Mouse (Mus musculus): ENCODE data around the gene Casz1. TPM values are rescaled to one million over a fixed set of nuclear protein-coding genes. Genes with fewer than 3 reads are reported as not detected.

Gene Casz1
- total and polyA plus RNA-seq, 3 experiments, result 0.02 to 0.27 TPM; not detected in 1

GRCm38 (mm10) chr4:148901275-148902052 lies 97.2 kb downstream of the Casz1 start:
- no peaks in the 10 kb centered on the region for H3K36me3 ChIP-seq (replicated peaks)
- TF ChIP-seq GATA1 (IDR thresholded peaks at IDR 0.05; ENCODE audit: borderline replicate concordance, low read length), result no peak
- no peak for TF ChIP-seq CTCF (IDR thresholded peaks at IDR 0.05; ENCODE audit: low read depth, low read length)
- TF ChIP-seq TAL1 (conservative IDR thresholded peaks at IDR 0.05; ENCODE audit: low read depth, low read length), result no peak
- no peak for TF ChIP-seq GATA2 (IDR thresholded peaks at IDR 0.05; ENCODE audit: borderline replicate concordance, low read depth, low read length)
- no peak for TF ChIP-seq POLR2AphosphoS5 (IDR thresholded peaks at IDR 0.05; ENCODE audit: insufficient replicate concordance, low read depth, low read length)

GRCm38 (mm10) chr4:148902919-148903727 lies 98.9 kb downstream of the Casz1 start:
- peaks cover 13% of the 10 kb centered on the region for H3K9me3 ChIP-seq (replicated peaks)
- H3K27me3 ChIP-seq (ENCODE audit: insufficient read depth, low read length), result peaks cover 21% of the 10 kb centered on the region
- H3K36me3 ChIP-seq (replicated peaks), result no peaks in the 10 kb centered on the region
- TF ChIP-seq GATA2 (IDR thresholded peaks at IDR 0.05; ENCODE audit: borderline replicate concordance, low read depth, low read length) (no peak), CTCF (IDR thresholded peaks at IDR 0.05; ENCODE audit: low read depth, low read length) (peak; percentile 41)
- ATAC-seq (ENCODE audit: extremely low read depth, insufficient number of reproducible peaks, low FRiP score, poor library complexity, severe bottlenecking) (no peak), DNase-seq (ENCODE audit: low spot score) (no peak)
- H3K4me1 ChIP-seq (ENCODE audit: insufficient read depth, low read depth, low read length), result no peaks in the 10 kb centered on the region
- H3K4me3 ChIP-seq (ENCODE audit: low read depth, low read length), result no peak overlapping the region

More at GRCm38 (mm10) chr4:148901275-148902052, 97.2 kb downstream of the Casz1 start:
- no peak for DNase-seq (ENCODE audit: low spot score)
- Histone ChIP-seq H3K27me3 (ENCODE audit: insufficient read depth, low read length) (peaks cover 21% of the 10 kb centered on the region), H3K4me1 (ENCODE audit: insufficient read depth, low read depth, low read length) (no peaks in the 10 kb centered on the region), H3K9me3 (replicated peaks) (peaks cover 13% of the 10 kb centered on the region), H3K4me3 (ENCODE audit: low read depth, low read length) (peak overlapping the region; percentile 55; the same call in 1 of the 2 replicates)
- no peak for ATAC-seq (ENCODE audit: extremely low read depth, insufficient number of reproducible peaks, low FRiP score, poor library complexity, severe bottlenecking)

GRCm38 (mm10) chr4:148905295-148905694 lies 101.1 kb downstream of the Casz1 start:
- TF ChIP-seq CTCF (IDR thresholded peaks at IDR 0.05; ENCODE audit: low read depth, low read length) (no peak), GATA2 (IDR thresholded peaks at IDR 0.05; ENCODE audit: borderline replicate concordance, low read depth, low read length) (no peak), POLR2AphosphoS5 (IDR thresholded peaks at IDR 0.05; ENCODE audit: insufficient replicate concordance, low read depth, low read length) (no peak), GATA1 (IDR thresholded peaks at IDR 0.05; ENCODE audit: borderline replicate concordance, low read length) (no peak), TAL1 (conservative IDR thresholded peaks at IDR 0.05; ENCODE audit: low read depth, low read length) (no peak)
- H3K27me3 ChIP-seq (ENCODE audit: insufficient read depth, low read length), result peaks cover 20% of the 10 kb centered on the region

GRCm38 (mm10) chr4:148906806-148907205 lies 102.6 kb downstream of the Casz1 start:
- no peak for ATAC-seq (ENCODE audit: extremely low read depth, insufficient number of reproducible peaks, low FRiP score, poor library complexity, severe bottlenecking)
- Histone ChIP-seq H3K4me1 (ENCODE audit: insufficient read depth, low read depth, low read length) (no peaks in the 10 kb centered on the region), H3K27me3 (ENCODE audit: insufficient read depth, low read length) (peaks cover 15% of the 10 kb centered on the region)

More at GRCm38 (mm10) chr4:148905295-148905694, 101.1 kb downstream of the Casz1 start:
- no peak for ATAC-seq (ENCODE audit: extremely low read depth, insufficient number of reproducible peaks, low FRiP score, poor library complexity, severe bottlenecking)
- Histone ChIP-seq H3K36me3 (replicated peaks) (no peaks in the 10 kb centered on the region), H3K4me1 (ENCODE audit: insufficient read depth, low read depth, low read length) (no peaks in the 10 kb centered on the region), H3K4me3 (ENCODE audit: low read depth, low read length) (no peak overlapping the region), H3K9me3 (replicated peaks) (peaks cover 9% of the 10 kb centered on the region)
- DNase-seq (ENCODE audit: low spot score), result no peak

GRCm38 (mm10) chr4:148908214-148908681 lies 104.0 kb downstream of the Casz1 start:
- no peaks in the 10 kb centered on the region for H3K9me3 ChIP-seq (replicated peaks)
- TF ChIP-seq CTCF (IDR thresholded peaks at IDR 0.05; ENCODE audit: low read depth, low read length) (peak; percentile 31), GATA2 (IDR thresholded peaks at IDR 0.05; ENCODE audit: borderline replicate concordance, low read depth, low read length) (no peak)
- H3K4me1 ChIP-seq (ENCODE audit: insufficient read depth, low read depth, low read length), result no peaks in the 10 kb centered on the region
- H3K36me3 ChIP-seq (replicated peaks), result no peaks in the 10 kb centered on the region
- H3K27me3 ChIP-seq (ENCODE audit: insufficient read depth, low read length), result peaks cover 23% of the 10 kb centered on the region
- DNase-seq (ENCODE audit: low spot score) (peak; percentile 35), ATAC-seq (ENCODE audit: extremely low read depth, insufficient number of reproducible peaks, low FRiP score, poor library complexity, severe bottlenecking) (no peak)
- H3K4me3 ChIP-seq (ENCODE audit: low read depth, low read length), result no peak overlapping the region

More at GRCm38 (mm10) chr4:148906806-148907205, 102.6 kb downstream of the Casz1 start:
- no peak for DNase-seq (ENCODE audit: low spot score)
- no peaks in the 10 kb centered on the region for H3K36me3 ChIP-seq (replicated peaks)
- no peak overlapping the region for H3K4me3 ChIP-seq (ENCODE audit: low read depth, low read length)
- TF ChIP-seq GATA2 (IDR thresholded peaks at IDR 0.05; ENCODE audit: borderline replicate concordance, low read depth, low read length) (no peak), GATA1 (IDR thresholded peaks at IDR 0.05; ENCODE audit: borderline replicate concordance, low read length) (no peak)
- H3K9me3 ChIP-seq (replicated peaks), result no peaks in the 10 kb centered on the region; the same call in 1 of the 2 replicates

- no peak for TF ChIP-seq TAL1 (conservative IDR thresholded peaks at IDR 0.05; ENCODE audit: low read depth, low read length)
- TF ChIP-seq POLR2AphosphoS5 (IDR thresholded peaks at IDR 0.05; ENCODE audit: insufficient replicate concordance, low read depth, low read length), result no peak
- no peak for TF ChIP-seq GATA1 (IDR thresholded peaks at IDR 0.05; ENCODE audit: borderline replicate concordance, low read length)
- no peak for TF ChIP-seq GATA2 (IDR thresholded peaks at IDR 0.05; ENCODE audit: borderline replicate concordance, low read depth, low read length)
- no peak for TF ChIP-seq CTCF (IDR thresholded peaks at IDR 0.05; ENCODE audit: low read depth, low read length)
- Histone ChIP-seq H3K9me3 (replicated peaks) (no peaks in the 10 kb centered on the region), H3K36me3 (replicated peaks) (no peaks in the 10 kb centered on the region), H3K27me3 (ENCODE audit: insufficient read depth, low read length) (peaks cover 21% of the 10 kb centered on the region), H3K4me3 (ENCODE audit: low read depth, low read length) (no peak overlapping the region), H3K4me1 (ENCODE audit: insufficient read depth, low read depth, low read length) (no peaks in the 10 kb centered on the region)
- DNase-seq (ENCODE audit: low spot score) (no peak), ATAC-seq (ENCODE audit: extremely low read depth, insufficient number of reproducible peaks, low FRiP score, poor library complexity, severe bottlenecking) (no peak)
These were observed 104.7 kb downstream of the Casz1 start for GRCm38 (mm10) chr4:148908760-148909510.
